Mouse (Mus musculus) left cerebral cortex, adult 6 months (tissue): ENCODE results near the gene Olfr1178. TPM values are rescaled to one million over a fixed set of nuclear protein-coding genes. Genes with fewer than 3 reads are reported as not detected.

Experiments
- long read RNA-seq, 2 experiments: library from polyadenylated mRNA; unstranded; transcript quantifications; one replicate each; pipeline ENCODE4 v2.0.0; 2019 to 2020
- polyA plus RNA-seq: library from polyadenylated mRNA; unstranded; fragments of <200 nt; fragmentation: Nextera tagmentation; gene quantifications from 2 replicates; pipeline ENCODE4 v1.2.3, GENCODE M21; 2021

The Olfr1178 gene
- not detected in 2 replicates for polyA plus RNA-seq
- long read RNA-seq, experiment 1 = 0 reads
- long read RNA-seq, experiment 2 = 0 reads

DNA sequence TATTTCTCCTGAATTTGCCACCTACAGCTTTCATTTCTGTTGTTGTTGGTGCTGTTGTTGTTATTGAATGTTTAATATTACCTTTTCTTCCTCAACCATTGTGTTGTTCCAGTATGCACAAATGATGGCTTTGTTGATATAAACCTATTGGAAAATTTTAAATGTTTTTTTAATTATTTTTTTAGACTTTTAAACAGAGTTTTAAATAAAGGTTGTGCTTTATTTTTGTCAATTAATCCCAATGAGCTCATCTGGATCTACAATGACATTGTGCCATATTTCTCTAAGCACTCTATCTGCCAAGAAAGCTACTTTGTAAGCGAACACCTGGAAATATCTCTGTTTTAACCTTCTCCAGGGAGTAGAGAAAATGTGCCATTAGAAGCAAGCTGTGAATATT is at the start of gene Olfr1178:
Gene Olfr1178, plus strand, starts transcription at position 301 of the 400 bp plus-strand sequence.

DNA sequence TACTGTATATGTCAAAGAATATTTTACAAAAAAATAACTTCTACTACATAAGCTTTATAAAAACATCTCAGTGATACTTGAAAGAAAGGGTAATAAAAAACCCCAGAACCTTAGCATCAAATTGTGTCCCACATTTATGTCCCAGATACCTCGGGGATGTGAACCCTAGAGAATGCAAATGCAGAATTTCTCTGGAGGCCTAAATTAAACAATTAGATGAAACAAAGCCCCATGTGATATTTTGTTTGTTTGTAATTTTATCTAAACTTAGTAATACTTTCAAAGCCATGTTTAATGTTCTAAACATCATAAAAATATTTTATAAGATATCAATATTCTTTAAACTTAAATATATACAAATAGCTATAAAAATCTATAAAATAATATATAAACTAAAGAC is 40.5 kb upstream of the Olfr1178 start, which contains the start of gene Olfr1177-ps:
Gene Olfr1177-ps, minus strand, starts transcription at position 101 of the 400 bp plus-strand sequence.

DNA sequence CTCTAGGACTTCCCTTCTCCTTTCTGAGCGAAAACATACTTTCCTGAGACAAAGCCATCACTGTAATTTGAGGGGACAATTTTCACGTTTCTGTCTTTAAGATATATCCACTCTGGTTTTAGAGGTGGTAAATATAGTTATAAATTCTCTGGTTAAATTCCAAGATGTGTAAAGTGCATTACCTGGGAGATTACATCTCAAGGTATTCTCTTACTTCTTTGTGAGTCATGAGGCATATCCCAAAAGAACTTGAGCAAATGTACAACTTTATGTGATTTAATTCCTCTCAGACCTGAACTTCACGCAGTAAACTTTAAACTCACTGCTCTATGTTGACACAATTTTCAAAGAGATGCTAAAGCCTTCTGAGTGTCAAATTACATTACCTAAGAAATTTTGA is 19.5 kb downstream of the Olfr1178 start, which contains the start of gene Olfr1179:
Gene Olfr1179, minus strand, starts transcription at position 101 of the 400 bp plus-strand sequence.

DNA sequence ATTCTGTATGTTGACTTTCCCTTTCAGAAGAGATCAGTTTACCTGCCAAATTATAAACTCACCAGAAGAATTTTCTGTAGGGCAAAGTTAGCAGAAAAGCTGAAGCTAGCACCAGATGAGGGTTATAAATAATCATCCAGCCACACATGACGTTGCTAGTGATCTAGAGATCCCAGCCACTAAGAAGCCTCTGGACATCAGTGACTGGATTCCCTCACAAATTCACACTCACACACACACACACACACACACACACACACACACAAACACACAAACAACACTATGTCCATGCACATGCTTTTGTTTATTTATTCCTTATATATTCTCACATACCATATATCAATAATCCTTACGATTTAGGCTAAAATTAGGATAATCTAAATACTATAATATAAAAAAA is 32.2 kb downstream of the Olfr1178 start, which contains the start of gene Olfr1180:
Gene Olfr1180, minus strand, starts transcription at position 101 of the 400 bp plus-strand sequence.

DNA sequence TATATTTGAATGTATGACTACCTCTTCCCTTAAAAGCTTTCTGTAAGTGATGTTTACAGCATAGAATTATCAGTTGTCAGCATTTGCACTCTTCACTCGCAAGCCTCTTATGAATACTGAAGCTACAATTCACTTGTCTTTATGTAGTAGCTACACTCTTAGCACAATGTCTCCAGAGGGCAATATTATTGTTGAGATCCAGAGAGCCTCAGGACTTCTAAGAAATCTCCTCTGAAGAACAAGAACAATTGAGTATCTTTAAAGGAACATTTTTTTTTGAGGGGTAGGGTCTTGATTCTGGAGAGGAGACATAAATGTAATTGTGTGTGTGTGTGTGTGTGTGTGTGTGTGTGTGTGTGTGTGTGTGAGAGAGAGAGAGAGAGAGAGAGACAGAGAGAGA is 39.2 kb downstream of the Olfr1178 start, which contains the start of gene Olfr1181:
Gene Olfr1181, minus strand, starts transcription at position 101 of the 400 bp plus-strand sequence.

DNA sequence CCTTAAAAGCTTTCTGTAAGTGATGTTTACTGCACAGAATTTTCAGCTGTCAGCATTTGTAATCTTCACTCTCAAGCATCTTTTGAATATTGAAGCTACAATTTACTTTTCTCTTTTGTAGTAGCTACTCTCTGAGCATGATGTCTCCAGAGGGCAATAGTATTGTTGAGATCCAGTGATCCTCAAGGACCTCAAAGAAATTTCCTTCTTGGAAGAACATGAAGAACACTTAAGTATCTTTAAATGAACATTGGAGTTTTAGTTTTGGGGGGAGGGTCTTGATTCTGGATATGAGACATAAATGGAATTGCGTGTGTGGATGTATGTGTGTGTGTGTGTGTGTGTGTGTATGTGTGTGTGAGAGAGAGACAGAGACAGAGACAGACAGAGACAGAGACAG is 62.2 kb downstream of the Olfr1178 start, which contains the start of gene Gm13757:
Gene Gm13757, minus strand, starts transcription at position 101 of the 400 bp plus-strand sequence.

Other genes with a start within 250 kb of the Olfr1178 start
- gene Olfr1167, start 231.9 kb upstream of the Olfr1178 start, polyA plus RNA-seq = not detected in 2 replicates
- not detected in 2 replicates for gene Olfr1168, start 205.2 kb upstream of the Olfr1178 start, polyA plus RNA-seq
- not detected in 2 replicates for gene Olfr1170, start 158.7 kb upstream of the Olfr1178 start, polyA plus RNA-seq
- not detected in 2 replicates for gene Olfr1173, start 107.2 kb upstream of the Olfr1178 start, polyA plus RNA-seq
- not detected in 2 replicates for gene Olfr1174-ps, start 71.9 kb upstream of the Olfr1178 start, polyA plus RNA-seq
- not detected in 2 replicates for gene Olfr1175-ps, start 59.8 kb upstream of the Olfr1178 start, polyA plus RNA-seq
- not detected in 2 replicates for gene Olfr1176, start 50.3 kb upstream of the Olfr1178 start, polyA plus RNA-seq
- not detected in 2 replicates for gene Olfr1177-ps, start 40.6 kb upstream of the Olfr1178 start, polyA plus RNA-seq
- gene Olfr1179, start 19.4 kb downstream of the Olfr1178 start, polyA plus RNA-seq = not detected in 2 replicates
- gene Olfr1180, start 32.1 kb downstream of the Olfr1178 start, polyA plus RNA-seq = not detected in 2 replicates
- gene Olfr1181, start 39.1 kb downstream of the Olfr1178 start, polyA plus RNA-seq = not detected in 2 replicates
- gene Gm13757, start 62.1 kb downstream of the Olfr1178 start, polyA plus RNA-seq = not detected in 2 replicates
- gene Olfr1183, start 67.8 kb downstream of the Olfr1178 start, polyA plus RNA-seq = 0.01 TPM in 1 of 2 replicates, not detected in the other
- not detected in 2 replicates for gene Olfr1184, start 96.5 kb downstream of the Olfr1178 start, polyA plus RNA-seq
- not detected in 2 replicates for gene Olfr1185-ps1, start 106.3 kb downstream of the Olfr1178 start, polyA plus RNA-seq
- not detected in 2 replicates for gene Olfr1186, start 131.5 kb downstream of the Olfr1178 start, polyA plus RNA-seq
- gene Olfr1188, start 169.9 kb downstream of the Olfr1178 start, polyA plus RNA-seq = not detected in 2 replicates
- gene Olfr1189, start 199.4 kb downstream of the Olfr1178 start, polyA plus RNA-seq = not detected in 2 replicates